Mouse (Mus musculus) midbrain, embryonic 16.5 days (tissue): Measurements from ENCODE around the gene Rwdd3. TPM values are rescaled to one million over a fixed set of nuclear protein-coding genes. Genes with fewer than 3 reads are reported as not detected.

Experiments
- ATAC-seq: fragments of 200-750 bp; cut with Nextera tagmentation; 2 replicates; pipeline ENCODE4 v1.8.0; 2017; ENCODE audit warnings: moderate TSS enrichment
- H3K27ac ChIP-seq: fragments of 300-500 bp; sonication (generic); 2 replicates; pipeline ENCODE4 v1.5.1; 2014; ENCODE audit warnings: mild to moderate bottlenecking, low read length, mixed read lengths
- H3K27me3 ChIP-seq: fragments of 300-500 bp; sonication (generic); 2 replicates; pipeline ENCODE4 v1.6.1; 2014; ENCODE audit warnings: low read depth, low read length, mixed read lengths; ENCODE audit not compliant: control insufficient read depth, insufficient read depth
- H3K36me3 ChIP-seq: fragments of 300-500 bp; sonication (generic); 2 replicates; pipeline ENCODE4 v1.6.1; 2014; ENCODE audit warnings: mild to moderate bottlenecking, low read length, moderate library complexity, mixed read lengths; ENCODE audit not compliant: control insufficient read depth, insufficient read depth
- H3K4me1 ChIP-seq: fragments of 300-500 bp; sonication (generic); 2 replicates; pipeline ENCODE4 v1.6.1; 2014; ENCODE audit warnings: mild to moderate bottlenecking, low read length, mixed read lengths; ENCODE audit not compliant: control insufficient read depth, insufficient read depth
- H3K4me2 ChIP-seq: fragments of 300-500 bp; sonication (generic); 2 replicates; pipeline ENCODE4 v1.6.1; 2014; ENCODE audit warnings: mild to moderate bottlenecking, low read length, mixed read lengths
- H3K4me3 ChIP-seq: fragments of 300-500 bp; sonication (generic); 2 replicates; pipeline ENCODE4 v1.5.1; 2014; ENCODE audit warnings: low read depth, mild to moderate bottlenecking, low read length, moderate library complexity, mixed read lengths
- H3K9ac ChIP-seq: fragments of 300-500 bp; sonication (generic); 2 replicates; pipeline ENCODE4 v1.6.1; 2014; ENCODE audit warnings: low read depth, low read length, mixed read lengths
- H3K9me3 ChIP-seq: fragments of 300-500 bp; sonication (generic); replicated peaks from 2 replicates; pipeline ENCODE4 v1.6.1; 2014; ENCODE audit warnings: mild to moderate bottlenecking, low read length, mixed read lengths; ENCODE audit not compliant: control insufficient read depth, poor library complexity, severe bottlenecking
- WGBS: fragments of 180-500 bp; shearing (Covaris S2); extraction: QIAGEN DNeasy Blood & Tissue Kit; methylation state at CpG from one replicate; pipeline ENCODE4 v1.1.7; 2014; 5-methylcytosine and 5-hydroxymethylcytosine counted together
- polyA plus RNA-seq: library from polyadenylated mRNA; unstranded; fragments of >200 nt; fragmentation: Nextera tagmentation; extraction: Ambion mirVana; gene quantifications from 2 replicates; pipeline ENCODE4 v1.2.1, GENCODE M21; 2015

The Rwdd3 gene
- polyA plus RNA-seq, 1 experiment from 2014 or later, result 7.7 TPM

- ATAC-seq, result no peak
- H3K36me3 ChIP-seq, result no peaks in the 10 kb centered on the region
- H3K4me3 ChIP-seq, result no peak overlapping the region
- H3K9me3 ChIP-seq, result no peaks in the 10 kb centered on the region
- WGBS, result 92% methylated on average over 7 of the region's 7 CpGs
- no peak overlapping the region for H3K27ac ChIP-seq
- no peak overlapping the region for H3K4me2 ChIP-seq
- no peak overlapping the region for H3K9ac ChIP-seq
- no peaks in the 10 kb centered on the region for H3K27me3 ChIP-seq
- no peaks in the 10 kb centered on the region for H3K4me1 ChIP-seq
Observed at GRCm38 (mm10) chr3:121187510-121187909, 16.0 kb upstream of the Rwdd3 start.

- WGBS, result 81% methylated on average over 3 of the region's 3 CpGs
- Histone ChIP-seq H3K9ac (no peak overlapping the region), H3K4me2 (no peak overlapping the region), H3K4me1 (no peaks in the 10 kb centered on the region), H3K27ac (no peak overlapping the region), H3K9me3 (no peaks in the 10 kb centered on the region), H3K36me3 (no peaks in the 10 kb centered on the region), H3K4me3 (no peak overlapping the region), H3K27me3 (no peaks in the 10 kb centered on the region)
- no peak for ATAC-seq
Observed at GRCm38 (mm10) chr3:121186925-121187324, 15.4 kb upstream of the Rwdd3 start.

- H3K4me1 ChIP-seq, result no peaks in the 10 kb centered on the region
- no peak overlapping the region for H3K9ac ChIP-seq
- H3K4me2 ChIP-seq, result no peak overlapping the region
- WGBS, result 93% methylated on average over 3 of the region's 3 CpGs
- no peak overlapping the region for H3K4me3 ChIP-seq
- H3K27ac ChIP-seq, result no peak overlapping the region
- ATAC-seq, result no peak
- no peaks in the 10 kb centered on the region for H3K27me3 ChIP-seq
- no peaks in the 10 kb centered on the region for H3K36me3 ChIP-seq
- no peaks in the 10 kb centered on the region for H3K9me3 ChIP-seq
Observed at GRCm38 (mm10) chr3:121185197-121185596, 13.7 kb upstream of the Rwdd3 start.

DNA sequence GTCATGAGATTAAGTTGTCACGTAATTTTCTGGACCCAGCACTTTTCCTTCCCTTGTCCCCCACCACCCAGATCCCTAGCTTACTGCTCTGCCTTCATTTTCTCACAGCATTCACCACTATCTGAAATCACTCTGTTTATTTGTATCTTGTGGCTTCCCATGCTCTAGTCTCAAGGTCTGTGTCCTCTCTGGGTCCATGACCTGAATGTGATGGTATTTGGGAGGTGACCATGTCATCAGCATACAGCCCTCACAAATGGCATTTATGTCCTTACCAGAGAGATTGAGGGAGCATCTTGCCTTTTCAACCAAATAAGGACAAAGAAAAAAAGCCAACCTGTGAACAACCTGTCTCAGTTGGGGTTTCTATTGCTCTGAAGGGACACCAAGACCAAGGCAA is 4.5 kb upstream of the Rwdd3 start:
- ATAC-seq, result no peak
- H3K27ac ChIP-seq, result no peak overlapping the region
- no peaks in the 10 kb centered on the region for H3K27me3 ChIP-seq
- no peak overlapping the region for H3K9ac ChIP-seq
- no peaks in the 10 kb centered on the region for H3K36me3 ChIP-seq
- H3K9me3 ChIP-seq, result no peaks in the 10 kb centered on the region
- H3K4me3 ChIP-seq, result no peak overlapping the region
- H3K4me2 ChIP-seq, result no peak overlapping the region
- no peaks in the 10 kb centered on the region for H3K4me1 ChIP-seq
- WGBS, result 97% methylated on average over 1 of the region's 1 CpGs

DNA sequence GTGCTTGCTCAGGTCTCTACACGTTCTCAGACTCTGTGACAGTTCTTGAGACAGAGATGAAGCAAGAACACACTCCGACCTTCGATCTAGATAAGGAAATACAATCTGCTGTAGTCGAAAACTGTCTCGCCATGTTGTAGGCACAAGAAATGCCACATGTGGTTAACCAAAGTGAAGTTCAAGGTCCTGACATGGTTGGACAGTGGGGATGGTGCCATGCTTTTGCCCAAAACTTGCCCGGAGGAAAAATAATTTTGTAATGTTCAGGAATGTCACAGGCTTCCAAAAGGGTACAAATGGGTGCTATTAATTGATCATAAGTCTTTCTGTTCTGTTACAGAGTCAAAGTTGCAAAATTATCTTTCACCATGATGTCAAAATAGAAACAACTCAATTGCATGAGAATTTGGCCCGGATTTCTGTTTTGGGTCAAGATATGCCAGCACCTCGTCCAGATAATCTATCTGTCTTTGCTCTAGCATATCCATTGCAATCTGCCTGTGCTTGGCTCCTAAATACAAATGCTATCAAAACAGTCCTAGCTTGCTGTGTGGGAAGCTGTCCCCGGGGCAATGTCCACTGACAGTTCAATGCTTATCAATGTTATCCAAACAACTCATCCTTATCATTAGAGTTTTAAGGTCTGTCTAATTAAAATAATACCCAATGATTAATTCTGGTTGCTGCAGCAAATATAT is 2.9 kb upstream of the Rwdd3 start:
- no peak overlapping the region for H3K4me2 ChIP-seq
- no peaks in the 10 kb centered on the region for H3K9me3 ChIP-seq
- no peak overlapping the region for H3K4me3 ChIP-seq
- 80% methylated on average over 9 of the region's 9 CpGs for WGBS
- H3K27me3 ChIP-seq, result no peaks in the 10 kb centered on the region
- no peak overlapping the region for H3K9ac ChIP-seq
- ATAC-seq, result no peak
- no peaks in the 10 kb centered on the region for H3K36me3 ChIP-seq
- H3K27ac ChIP-seq, result no peak overlapping the region
- no peaks in the 10 kb centered on the region for H3K4me1 ChIP-seq

- H3K9me3 ChIP-seq, result no peaks in the 10 kb centered on the region
- no peaks in the 10 kb centered on the region for H3K27me3 ChIP-seq
Observed at GRCm38 (mm10) chr3:121172718-121173117, 1.2 kb upstream of the Rwdd3 start.

GRCm38 (mm10) chr3:121171872-121172265 is 374 bp upstream of the Rwdd3 start:
- ATAC-seq, result no peak
- Histone ChIP-seq H3K4me3 (peak overlapping the region; percentile 67), H3K36me3 (no peaks in the 10 kb centered on the region), H3K4me2 (peak overlapping the region; percentile 76), H3K9ac (no peak overlapping the region), H3K4me1 (no peaks in the 10 kb centered on the region), H3K9me3 (no peaks in the 10 kb centered on the region), H3K27ac (no peak overlapping the region), H3K27me3 (no peaks in the 10 kb centered on the region)
- WGBS, result 59% methylated on average over 6 of the region's 6 CpGs

More at GRCm38 (mm10) chr3:121172718-121173117, 1.2 kb upstream of the Rwdd3 start:
- Histone ChIP-seq H3K4me1 (no peaks in the 10 kb centered on the region), H3K4me3 (no peak overlapping the region), H3K4me2 (no peak overlapping the region), H3K36me3 (no peaks in the 10 kb centered on the region), H3K9ac (no peak overlapping the region), H3K27ac (no peak overlapping the region)
- ATAC-seq, result no peak
- 75% methylated on average over 2 of the region's 2 CpGs for WGBS

DNA sequence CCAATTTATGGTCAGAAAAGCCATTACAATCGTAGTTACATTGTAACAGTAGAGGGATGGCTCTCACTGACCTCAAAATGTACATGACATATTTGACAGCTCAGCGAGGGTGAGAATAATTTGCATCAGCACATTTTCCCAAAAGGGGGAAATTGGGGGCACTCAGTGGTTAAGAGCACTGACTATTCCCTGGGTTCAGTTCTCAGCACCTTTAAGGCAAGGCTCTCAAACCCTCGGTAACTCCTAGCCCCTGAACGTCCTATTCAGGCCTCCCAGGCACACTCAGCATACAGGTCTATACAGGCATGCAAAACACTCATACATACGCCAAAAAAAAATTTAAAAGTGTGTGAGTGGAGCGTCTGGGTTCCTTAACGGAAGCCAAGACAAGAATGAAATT is 864 bp downstream of the Rwdd3 start:
- H3K9me3 ChIP-seq, result no peaks in the 10 kb centered on the region
- peak overlapping the region; percentile 76 for H3K4me2 ChIP-seq
- WGBS, result 60% methylated on average over 7 of the region's 7 CpGs
- peak overlapping the region; percentile 67 for H3K4me3 ChIP-seq
- no peaks in the 10 kb centered on the region for H3K36me3 ChIP-seq
- H3K27ac ChIP-seq, result no peak overlapping the region
- H3K27me3 ChIP-seq, result no peaks in the 10 kb centered on the region
- H3K4me1 ChIP-seq, result no peaks in the 10 kb centered on the region
- H3K9ac ChIP-seq, result no peak overlapping the region
- no peak for ATAC-seq

DNA sequence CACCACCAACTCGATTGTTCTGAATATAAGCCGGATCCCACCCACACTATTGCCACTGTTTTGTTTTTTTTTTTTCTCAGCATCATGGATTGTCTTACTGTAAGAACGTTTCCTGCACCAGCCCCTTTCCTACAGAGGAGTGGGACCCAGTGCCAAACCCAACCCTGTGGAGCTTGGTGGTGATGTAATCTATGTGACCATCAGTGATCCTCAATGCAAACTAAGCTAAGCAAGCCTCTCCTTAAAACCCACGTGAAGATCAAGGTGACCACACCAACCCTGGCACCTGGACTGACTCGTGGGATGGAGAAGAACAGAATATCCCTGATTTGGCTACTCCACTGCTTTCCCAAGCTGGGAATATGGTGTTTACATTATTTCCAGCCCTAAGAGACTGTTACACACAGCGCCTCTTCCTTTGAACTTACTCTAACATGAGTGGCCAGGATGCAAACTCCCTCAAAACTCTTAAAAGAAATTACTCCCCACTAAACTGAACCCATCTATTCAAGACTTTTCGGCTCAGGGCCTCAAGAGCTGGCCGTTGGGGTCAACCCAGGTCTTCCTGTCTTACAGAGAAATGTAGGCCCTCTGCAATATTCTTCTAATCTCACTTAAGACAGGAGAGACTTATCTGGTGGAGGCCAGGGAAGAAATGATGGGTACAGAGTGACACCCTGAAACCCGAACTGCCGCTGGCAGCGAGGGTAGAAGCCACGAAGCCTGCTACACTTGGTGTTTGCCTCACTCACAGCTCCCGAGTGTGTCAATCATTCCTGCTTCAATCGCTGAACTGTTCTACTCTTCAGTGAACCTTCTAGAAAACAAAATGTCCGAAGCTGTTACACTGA is 2.2 kb downstream of the Rwdd3 start:
- H3K27me3 ChIP-seq, result no peaks in the 10 kb centered on the region
- 78% methylated on average over 15 of the region's 15 CpGs for WGBS
- no peaks in the 10 kb centered on the region for H3K4me1 ChIP-seq
- no peak overlapping the region for H3K9ac ChIP-seq
- H3K9me3 ChIP-seq, result no peaks in the 10 kb centered on the region
- no peaks in the 10 kb centered on the region for H3K36me3 ChIP-seq
- H3K4me2 ChIP-seq, result no peak overlapping the region
- no peak overlapping the region for H3K27ac ChIP-seq
- no peak for ATAC-seq
- no peak overlapping the region for H3K4me3 ChIP-seq
